Mouse (Mus musculus): Measurements from ENCODE around the gene Cant1. TPM values are rescaled to one million over a fixed set of nuclear protein-coding genes. Genes with fewer than 3 reads are reported as not detected.

Cant1 gene
- total RNA-seq, 2 experiments from 2014 or later = 39.9 TPM

DNA sequence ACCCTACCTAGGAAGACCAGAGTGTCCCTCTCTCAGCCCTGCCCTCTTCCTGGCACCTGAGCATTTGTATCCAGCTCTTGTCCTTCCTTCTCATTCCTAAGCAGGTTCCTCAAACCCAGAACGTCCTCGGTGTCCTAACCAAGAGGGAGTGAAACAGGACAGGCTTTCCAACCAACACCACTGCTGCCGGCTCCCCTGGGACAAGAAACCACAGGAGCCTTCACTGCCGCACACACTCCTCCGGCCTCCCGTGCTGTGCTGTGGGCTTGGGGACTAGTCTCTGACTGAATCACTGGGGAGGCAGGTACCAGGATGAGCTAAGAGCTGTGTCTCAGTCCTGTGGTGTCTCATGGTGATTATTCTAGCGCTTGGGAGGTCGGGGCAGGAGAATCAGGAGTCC lies 49.2 kb downstream of the Cant1 start:
- no peak for DNase-seq

DNA sequence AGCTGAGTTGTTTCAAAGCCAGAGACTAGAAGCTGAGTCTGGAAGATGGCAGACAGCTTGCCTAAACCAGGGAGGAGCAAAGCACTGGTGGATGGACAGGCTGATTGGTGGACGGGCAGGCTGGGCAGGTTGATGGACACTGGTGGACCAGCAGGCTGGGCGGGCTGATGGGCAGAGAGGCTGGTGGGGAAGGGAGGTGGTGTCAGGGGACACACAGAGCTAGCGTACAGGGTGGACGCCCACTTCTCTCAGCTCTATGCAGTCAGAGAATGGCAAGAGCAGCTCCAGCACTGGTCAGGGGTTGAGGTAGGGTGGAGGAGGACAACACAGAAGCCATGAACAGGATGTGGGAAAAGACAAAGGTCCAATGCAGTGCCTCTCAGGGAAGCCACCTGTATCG lies 49.6 kb downstream of the Cant1 start:
- DNase-seq = no peak

DNA sequence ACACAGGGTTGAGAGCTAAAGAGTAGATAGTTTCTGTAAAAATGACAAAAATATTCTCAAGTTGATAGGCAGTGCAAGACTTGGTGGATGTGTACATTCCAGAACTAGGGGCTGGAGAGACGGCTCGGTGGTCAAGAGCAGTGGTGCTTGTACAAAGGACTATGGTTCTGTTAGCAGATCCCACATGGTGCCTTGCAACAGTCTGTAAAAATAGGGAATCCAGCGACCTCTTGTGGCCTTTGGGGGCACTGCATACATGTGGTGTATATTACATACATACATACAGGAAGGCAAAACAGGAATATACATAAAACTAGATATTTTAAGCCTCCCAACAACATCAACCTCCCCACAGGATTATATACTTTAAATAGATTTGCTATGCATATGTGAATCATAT lies 50.6 kb downstream of the Cant1 start:
- DNase-seq = no peak

DNA sequence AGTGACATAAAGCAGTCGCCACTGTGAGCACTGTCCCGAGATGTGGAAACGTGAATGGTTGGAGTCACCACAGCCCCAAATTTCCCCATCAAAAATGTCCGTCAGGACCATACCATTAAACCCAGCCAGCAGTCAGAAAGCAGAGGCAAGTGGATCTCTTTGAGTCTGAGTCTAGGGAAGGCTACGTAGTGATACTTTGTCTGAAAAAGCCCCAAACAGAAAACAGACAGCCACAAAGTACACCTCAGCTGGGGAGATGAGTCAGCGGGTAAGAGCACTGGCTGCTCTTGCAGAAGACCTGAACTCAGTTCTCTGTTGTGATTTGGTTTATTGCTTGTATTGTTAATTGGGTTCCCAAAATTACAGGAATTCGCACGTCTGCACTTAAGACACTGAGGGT lies 52.3 kb downstream of the Cant1 start:
- DNase-seq = no peak

DNA sequence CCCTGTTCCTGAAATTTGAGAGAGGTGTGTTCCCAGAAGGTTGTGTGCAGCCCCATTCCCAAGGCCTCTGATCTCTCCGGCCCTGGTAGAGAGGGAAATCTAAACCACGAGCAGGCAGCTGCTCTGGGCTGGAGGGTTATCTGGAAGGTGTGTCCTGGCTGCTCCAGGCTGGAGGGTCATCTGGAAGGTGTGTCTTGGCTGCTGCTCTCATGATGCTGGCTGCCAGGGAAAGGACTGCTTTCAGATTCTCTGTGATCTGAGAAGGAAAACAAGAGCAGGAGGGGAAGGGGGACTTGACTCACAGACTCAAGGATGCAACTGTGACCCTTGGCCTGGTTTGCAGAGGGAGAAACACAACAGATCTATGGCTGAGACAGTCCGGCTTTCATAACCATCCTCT lies 52.8 kb downstream of the Cant1 start:
- DNase-seq = no peak

DNA sequence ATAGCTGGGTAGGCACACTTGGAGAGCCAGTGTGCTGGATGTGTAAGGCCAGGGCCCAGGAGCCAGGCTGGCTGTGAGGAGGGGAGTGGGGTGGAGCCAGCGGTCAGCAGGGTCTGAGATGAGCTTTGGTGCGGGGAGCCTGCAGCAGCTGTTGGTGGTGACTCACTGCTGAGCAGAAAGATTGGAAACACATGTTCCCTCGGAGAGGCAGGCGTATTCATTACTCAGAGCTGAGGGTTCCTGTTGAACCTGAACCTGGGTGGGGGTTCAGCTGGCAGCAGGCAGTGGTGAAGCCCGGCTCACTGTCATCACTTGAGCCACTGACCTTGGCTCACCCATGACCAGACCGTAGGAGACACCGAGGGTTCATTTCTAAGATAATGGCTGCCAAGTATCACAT lies 53.7 kb downstream of the Cant1 start:
- no peak for DNase-seq

DNA sequence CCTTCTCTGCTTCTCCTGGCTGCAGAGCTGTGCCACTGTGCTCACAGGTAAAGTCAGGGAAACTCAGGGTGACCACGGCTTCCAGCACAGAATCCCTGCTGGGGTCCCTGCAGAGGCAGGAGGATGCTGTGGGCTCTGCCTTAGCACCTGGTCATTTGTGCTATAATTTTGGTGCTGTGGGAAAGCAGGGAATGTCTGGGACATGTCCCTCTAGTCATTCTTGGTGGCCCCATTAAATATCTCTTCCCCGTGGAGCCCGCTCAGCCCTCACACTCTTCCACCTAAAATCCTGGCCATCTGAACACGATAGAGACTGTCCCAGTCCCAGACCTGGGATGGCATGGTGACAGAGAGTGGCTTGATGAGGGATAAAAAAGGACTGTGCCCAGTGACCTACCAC lies 54.9 kb downstream of the Cant1 start:
- peak in 1 of 2 experiments; percentile 1 for DNase-seq

DNA sequence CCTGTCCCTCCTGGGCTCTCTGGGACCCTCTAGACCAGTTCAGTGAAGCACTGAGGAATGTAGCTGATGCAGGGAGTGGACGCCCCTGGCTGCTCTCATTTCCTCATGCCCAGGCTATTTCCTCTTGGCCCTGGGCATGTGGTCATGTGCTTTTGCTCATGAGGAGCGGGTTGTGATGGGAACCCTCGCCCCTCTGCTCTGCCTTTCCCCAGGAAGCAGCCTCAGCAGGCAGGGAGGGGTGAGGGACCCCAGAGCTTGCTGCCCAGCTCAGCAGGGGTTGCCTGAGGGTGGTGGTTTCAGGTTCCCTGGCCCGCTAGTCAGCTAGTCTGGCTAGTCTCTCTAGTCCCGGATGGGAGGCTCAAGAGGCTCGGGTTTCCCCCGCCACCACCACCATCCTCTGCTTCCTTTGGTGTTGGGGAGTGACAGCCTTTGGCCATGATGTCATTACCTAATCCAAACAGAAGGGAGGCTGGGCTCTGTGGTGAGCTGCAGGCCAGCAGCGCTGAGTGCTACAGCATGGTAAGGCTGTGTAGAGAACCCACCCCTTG lies 55.8 kb downstream of the Cant1 start:
- no peak for DNase-seq

DNA sequence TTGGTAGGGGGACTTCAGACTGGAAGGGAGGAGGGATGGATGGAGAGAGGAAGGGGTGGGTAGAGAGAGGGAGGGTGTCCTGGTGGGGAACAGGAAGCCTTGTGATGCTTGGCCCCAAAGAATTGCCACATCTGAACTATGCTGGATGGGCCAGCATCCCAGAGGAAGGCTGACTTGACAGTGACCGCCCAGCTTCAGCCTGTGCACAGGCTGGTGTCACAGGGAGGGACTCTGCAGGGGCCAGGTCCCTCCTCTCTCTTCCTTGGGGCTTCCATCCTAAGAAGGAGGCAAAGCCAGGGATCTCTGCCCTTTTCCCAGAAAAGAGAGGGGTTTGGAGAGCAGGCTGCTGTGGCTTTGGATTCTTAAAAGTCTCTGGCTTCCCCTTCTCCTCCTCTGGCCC lies 56.4 kb downstream of the Cant1 start:
- DNase-seq = no peak

DNA sequence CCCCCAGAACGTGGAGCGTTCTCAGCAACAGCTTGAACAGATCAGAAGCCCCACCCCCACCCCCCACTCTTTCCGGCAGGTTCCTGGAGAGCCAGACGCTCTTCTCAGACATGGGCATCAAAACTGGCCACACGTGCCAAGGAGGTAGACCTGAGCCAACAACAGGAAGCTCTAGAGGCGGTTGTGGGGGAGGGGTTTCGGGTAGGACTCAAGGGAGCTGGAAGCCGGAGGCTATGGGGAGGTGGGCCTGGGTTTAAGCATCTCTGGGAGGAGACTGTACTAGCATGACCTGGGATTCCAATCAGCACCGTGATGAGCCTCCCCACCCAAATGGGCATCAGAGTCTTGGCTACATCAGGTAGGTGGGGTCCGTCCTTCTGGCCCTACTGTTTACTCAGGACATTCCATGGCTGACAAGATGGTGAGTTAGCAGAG lies 58.0 kb downstream of the Cant1 start:
- DNase-seq = no peak

DNA sequence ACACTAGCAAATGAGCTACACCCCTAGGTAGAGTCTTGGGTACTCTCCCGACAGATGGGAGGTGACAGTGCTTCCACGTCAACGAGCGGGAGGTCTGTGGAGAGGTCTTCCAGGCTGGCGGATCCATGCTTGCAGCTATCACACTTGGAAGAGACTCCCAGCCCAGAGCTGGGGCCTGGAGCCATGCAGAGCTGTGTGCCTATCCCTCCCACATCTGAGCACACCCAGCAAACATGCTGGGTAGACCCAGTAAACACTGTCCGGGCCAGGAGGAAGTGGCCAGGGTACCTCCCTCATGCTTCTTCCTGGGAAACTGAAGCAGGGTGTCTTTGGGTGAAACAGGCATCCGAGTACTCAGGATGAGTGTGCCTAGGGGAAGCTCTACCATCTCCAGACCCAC lies 58.4 kb downstream of the Cant1 start:
- DNase-seq = no peak

Other genes with a start within 250 kb of the Cant1 start
- 100 to 1,000 TPM in 1 of 2 experiments, 10 to 100 TPM in 1; 84.3 to 103 TPM for gene Cyth1, start 170.5 kb downstream of the Cant1 start, total RNA-seq (2021)
- gene Usp36, start 128.8 kb downstream of the Cant1 start, total RNA-seq (2021) = 10 to 100 TPM; 22.5 to 25.5 TPM
- 1 to 10 TPM; 1.2 to 1.4 TPM for gene Cep295nl, start 76.6 kb downstream of the Cant1 start, total RNA-seq (2021)
- 100 to 1,000 TPM; 187 to 191 TPM for gene Timp2, start 63.3 kb downstream of the Cant1 start, total RNA-seq (2021)
- gene Lgals3bp, start 17.0 kb downstream of the Cant1 start, total RNA-seq (2021) = 10 to 100 TPM; 17.1 to 17.3 TPM
- 1 to 10 TPM; 2.2 to 2.7 TPM for gene C1qtnf1, start 9.1 kb upstream of the Cant1 start, total RNA-seq (2021)
- 10 to 100 TPM; 15.2 to 15.5 TPM for gene Engase, start 57.7 kb upstream of the Cant1 start, total RNA-seq (2021)

All from layer of hippocampus, postnatal 36 days (tissue).